Mouse (Mus musculus) megakaryocyte, embryonic 14.5 days (primary cell): ENCODE results near the gene Ccdc8.

Experiments used
- FLI1 ChIP-seq: IDR thresholded peaks from 2 replicates; pipeline ENCODE4 v1.6.1; 2012; ENCODE audit warnings: low read length, inconsistent platforms, mixed read lengths
- GATA1 ChIP-seq: IDR thresholded peaks from 3 replicates; pipeline ENCODE4 v1.6.1; 2012; ENCODE audit warnings: mixed read lengths, low read length, inconsistent platforms, borderline replicate concordance

DNA sequence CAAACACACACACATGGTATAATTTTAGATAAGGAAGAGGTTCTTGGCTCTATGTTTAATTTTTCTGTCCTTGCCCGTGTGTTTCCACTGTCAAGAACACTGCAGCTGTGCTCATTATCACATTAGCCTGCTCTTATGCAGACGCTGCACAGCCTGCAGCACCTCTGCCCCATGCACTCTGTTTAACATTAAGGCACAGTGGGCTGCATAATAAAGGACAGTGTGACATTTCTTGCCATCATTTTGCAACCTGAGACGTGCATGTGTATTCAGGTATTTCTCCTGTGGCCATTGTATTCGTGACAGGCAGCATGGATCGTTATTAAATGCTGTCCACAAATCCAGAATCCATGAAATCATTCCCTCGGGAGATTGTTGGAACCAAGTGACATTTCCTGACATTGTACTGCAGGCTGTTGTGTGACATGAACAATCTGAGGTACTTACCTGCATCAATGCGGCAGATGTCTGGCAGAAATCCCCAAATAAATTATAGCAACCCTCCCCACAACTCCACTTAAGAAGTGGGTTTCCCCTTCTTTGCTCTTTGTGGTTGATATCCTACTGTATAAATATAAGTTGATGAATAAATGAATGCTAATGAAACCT lies 4.9 kb upstream of the Ccdc8 start:
- TF ChIP-seq GATA1, result no peak
- TF ChIP-seq FLI1, result no peak
